Mouse (Mus musculus) neural tube, embryonic 14.5 days (tissue): ENCODE data around the gene Maml3. TPM values are rescaled to one million over a fixed set of nuclear protein-coding genes. Genes with fewer than 3 reads are reported as not detected.

Experiments used
- ATAC-seq: fragments of 200-750 bp; cut with Nextera tagmentation; 2 replicates; pipeline ENCODE4 v1.8.0; 2017; ENCODE audit warnings: low read depth, mild to moderate bottlenecking, moderate TSS enrichment, moderate library complexity
- H3K27ac ChIP-seq: fragments of 300-500 bp; sonication (generic); 2 replicates; pipeline ENCODE4 v1.5.1; 2014; ENCODE audit warnings: low read depth, mild to moderate bottlenecking, control low read depth, low read length, moderate library complexity, mixed read lengths
- H3K27me3 ChIP-seq: fragments of 300-500 bp; sonication (generic); 2 replicates; pipeline ENCODE4 v1.6.1; 2014; ENCODE audit warnings: low read length; ENCODE audit not compliant: control insufficient read depth, insufficient read depth
- H3K36me3 ChIP-seq: fragments of 300-500 bp; sonication (generic); 2 replicates; pipeline ENCODE4 v1.6.1; 2014; ENCODE audit warnings: low read length, mixed read lengths; ENCODE audit not compliant: control insufficient read depth, insufficient read depth
- H3K4me1 ChIP-seq: fragments of 300-500 bp; sonication (generic); 2 replicates; pipeline ENCODE4 v1.6.1; 2014; ENCODE audit warnings: low read length; ENCODE audit not compliant: control insufficient read depth, insufficient read depth
- H3K4me2 ChIP-seq: fragments of 300-500 bp; sonication (generic); 2 replicates; pipeline ENCODE4 v1.6.1; 2014; ENCODE audit warnings: mild to moderate bottlenecking, low read depth, low read length, control low read depth
- H3K4me3 ChIP-seq: fragments of 300-500 bp; sonication (generic); 2 replicates; pipeline ENCODE4 v1.5.1; 2014; ENCODE audit warnings: low read depth, low read length, control low read depth, mixed read lengths
- H3K9ac ChIP-seq: fragments of 300-500 bp; sonication (generic); replicated peaks from 2 replicates; pipeline ENCODE4 v1.6.1; 2014; ENCODE audit warnings: low read depth, mild to moderate bottlenecking, control low read depth, low read length, mixed read lengths
- H3K9me3 ChIP-seq: fragments of 300-500 bp; sonication (generic); 2 replicates; pipeline ENCODE4 v1.6.1; 2016; ENCODE audit warnings: low read length; ENCODE audit not compliant: control insufficient read depth
- WGBS: fragments of 180-500 bp; shearing (Covaris S2); extraction: QIAGEN DNeasy Blood & Tissue Kit; methylation state at CpG from one replicate; pipeline ENCODE4 v1.1.7; 2014; 5-methylcytosine and 5-hydroxymethylcytosine counted together
- polyA plus RNA-seq: library from polyadenylated mRNA; unstranded; fragments of >200 nt; fragmentation: Nextera tagmentation; extraction: Ambion mirVana; gene quantifications from 2 replicates; pipeline ENCODE4 v1.2.1, GENCODE M21; 2014

Gene Maml3
- polyA plus RNA-seq, 1 experiment from 2014 or later = 8.2 TPM

DNA sequence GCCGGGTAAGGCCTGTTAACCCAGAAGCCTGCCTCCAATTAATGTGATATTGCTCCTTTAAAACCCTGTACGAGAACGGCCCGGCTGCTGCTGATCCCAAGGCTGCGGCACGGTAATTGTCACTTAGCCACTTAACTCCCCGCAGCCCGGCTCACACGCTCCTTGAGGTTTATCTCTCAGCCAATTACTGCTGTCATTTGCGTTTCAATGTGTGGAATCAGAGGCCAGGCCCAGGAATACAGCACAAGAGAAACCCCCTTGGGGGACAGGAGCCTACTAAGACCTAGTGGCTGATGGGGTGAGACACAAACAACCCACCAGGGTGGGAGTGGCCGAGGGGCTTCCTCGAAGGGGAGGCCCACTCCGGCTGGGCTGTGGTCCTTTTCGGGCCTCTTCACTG is 60.2 kb downstream of the Maml3 start:
- Histone ChIP-seq H3K4me2 (peak overlapping the region; percentile 57), H3K36me3 (no peaks in the 10 kb centered on the region), H3K4me1 (peaks cover 42% of the 10 kb centered on the region), H3K27ac (peak overlapping the region; percentile 92), H3K9me3 (no peaks in the 10 kb centered on the region), H3K9ac (peak overlapping the region; percentile 42; the same call in 1 of the 2 replicates), H3K4me3 (no peak overlapping the region), H3K27me3 (no peaks in the 10 kb centered on the region)
- no peak; the same call in 1 of the 2 replicates for ATAC-seq
- WGBS = 3% methylated on average over 14 of the region's 14 CpGs

DNA sequence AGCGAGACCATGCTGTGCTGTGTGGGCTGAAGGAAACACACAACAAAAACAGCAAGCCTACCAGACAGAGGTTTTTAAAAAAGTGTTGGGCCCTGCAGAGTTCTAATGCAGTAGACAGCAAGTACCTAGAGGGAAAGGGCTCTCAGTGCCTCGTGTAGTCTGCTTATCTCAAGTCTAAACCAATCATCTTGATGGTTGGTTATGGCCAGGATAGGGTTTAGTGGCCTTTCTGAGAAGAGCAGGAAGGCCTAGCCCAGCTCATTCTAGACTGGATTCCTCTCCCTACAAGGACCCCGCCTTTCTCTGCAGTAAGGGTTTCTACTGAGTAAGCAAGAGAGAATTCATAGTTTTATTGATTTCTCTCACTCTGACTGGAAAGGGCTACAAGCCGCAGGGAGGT is 61.0 kb downstream of the Maml3 start:
- H3K9me3 ChIP-seq = no peaks in the 10 kb centered on the region
- H3K4me2 ChIP-seq = no peak overlapping the region
- no peaks in the 10 kb centered on the region for H3K27me3 ChIP-seq
- peaks cover 42% of the 10 kb centered on the region for H3K4me1 ChIP-seq
- H3K4me3 ChIP-seq = no peak overlapping the region
- no peak for ATAC-seq
- H3K9ac ChIP-seq = no peak overlapping the region
- no peaks in the 10 kb centered on the region for H3K36me3 ChIP-seq
- peak overlapping the region; percentile 92; the same call in 1 of the 2 replicates for H3K27ac ChIP-seq
- WGBS = 42% methylated on average over 4 of the region's 4 CpGs

DNA sequence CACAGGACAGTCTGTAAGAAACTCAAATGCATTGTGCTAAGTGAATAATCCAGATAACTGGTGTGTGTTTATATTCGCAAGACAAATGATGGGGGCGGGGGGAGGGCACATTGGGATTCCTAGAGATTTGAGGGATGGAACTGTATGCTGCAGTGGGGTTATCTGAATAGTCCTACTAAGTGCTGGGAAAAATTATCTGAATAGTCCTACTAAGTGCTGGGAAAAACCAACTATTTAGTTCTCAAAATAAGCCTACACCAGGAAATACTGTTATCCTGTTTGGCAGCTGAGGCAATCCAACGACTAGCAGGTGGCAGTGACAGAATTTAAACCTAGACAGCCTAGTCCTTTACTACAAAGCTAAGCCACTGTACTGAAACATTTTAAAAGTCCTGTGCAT is 62.2 kb downstream of the Maml3 start:
- no peaks in the 10 kb centered on the region for H3K27me3 ChIP-seq
- 94% methylated on average over 3 of the region's 3 CpGs for WGBS
- H3K9ac ChIP-seq = no peak overlapping the region
- no peaks in the 10 kb centered on the region for H3K9me3 ChIP-seq
- H3K4me3 ChIP-seq = no peak overlapping the region
- no peak overlapping the region for H3K4me2 ChIP-seq
- H3K27ac ChIP-seq = no peak overlapping the region
- no peak for ATAC-seq
- peaks cover 39% of the 10 kb centered on the region for H3K4me1 ChIP-seq
- no peaks in the 10 kb centered on the region for H3K36me3 ChIP-seq

DNA sequence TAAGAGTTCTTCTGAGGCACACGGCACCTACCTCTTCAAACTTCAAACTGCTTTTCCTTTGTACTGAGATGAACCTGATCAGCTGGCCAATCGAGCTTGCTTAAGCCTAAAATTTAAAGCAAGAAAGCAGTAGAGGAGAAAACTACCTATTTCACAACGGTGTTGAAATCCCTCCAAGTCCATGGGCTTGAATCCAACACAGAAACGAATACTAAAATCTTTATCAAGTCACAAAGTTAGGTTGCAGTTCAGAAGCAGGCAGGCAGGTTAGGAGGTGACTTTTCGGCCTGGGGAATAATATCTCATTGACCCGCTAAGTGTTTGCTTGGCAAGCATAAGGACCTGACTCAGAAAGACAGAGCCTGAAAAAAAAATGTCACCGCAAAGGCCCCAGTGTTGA is 64.9 kb downstream of the Maml3 start:
- H3K27ac ChIP-seq = no peak overlapping the region
- H3K9me3 ChIP-seq = no peaks in the 10 kb centered on the region
- ATAC-seq = no peak
- H3K4me2 ChIP-seq = no peak overlapping the region
- no peaks in the 10 kb centered on the region for H3K36me3 ChIP-seq
- H3K9ac ChIP-seq = no peak overlapping the region
- WGBS = 89% methylated on average over 7 of the region's 7 CpGs
- H3K4me1 ChIP-seq = peaks cover 13% of the 10 kb centered on the region
- no peaks in the 10 kb centered on the region for H3K27me3 ChIP-seq
- H3K4me3 ChIP-seq = no peak overlapping the region

DNA sequence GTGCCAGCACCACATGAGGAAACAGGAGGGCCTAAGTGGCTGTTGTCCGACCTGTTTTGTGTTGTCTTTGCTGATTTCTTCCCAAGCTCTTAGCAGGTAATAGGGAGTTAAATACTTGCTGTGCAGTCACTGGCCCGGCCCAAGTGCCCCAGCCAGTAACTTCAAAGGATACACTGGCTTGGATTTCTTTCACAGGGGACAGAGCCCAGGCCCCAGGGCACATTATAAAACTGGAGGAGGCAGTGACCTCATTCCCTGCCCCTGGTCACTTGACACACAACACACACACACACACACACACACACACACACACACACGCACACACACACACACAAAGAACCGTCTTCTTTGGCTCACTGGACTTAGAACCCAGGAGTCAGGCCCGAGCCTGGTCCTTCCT is 67.6 kb downstream of the Maml3 start:
- Histone ChIP-seq H3K4me2 (no peak overlapping the region), H3K9me3 (no peaks in the 10 kb centered on the region), H3K4me3 (no peak overlapping the region), H3K36me3 (no peaks in the 10 kb centered on the region), H3K9ac (no peak overlapping the region), H3K27ac (no peak overlapping the region), H3K27me3 (no peaks in the 10 kb centered on the region), H3K4me1 (no peaks in the 10 kb centered on the region)
- no peak for ATAC-seq
- 37% methylated on average over 5 of the region's 5 CpGs for WGBS

DNA sequence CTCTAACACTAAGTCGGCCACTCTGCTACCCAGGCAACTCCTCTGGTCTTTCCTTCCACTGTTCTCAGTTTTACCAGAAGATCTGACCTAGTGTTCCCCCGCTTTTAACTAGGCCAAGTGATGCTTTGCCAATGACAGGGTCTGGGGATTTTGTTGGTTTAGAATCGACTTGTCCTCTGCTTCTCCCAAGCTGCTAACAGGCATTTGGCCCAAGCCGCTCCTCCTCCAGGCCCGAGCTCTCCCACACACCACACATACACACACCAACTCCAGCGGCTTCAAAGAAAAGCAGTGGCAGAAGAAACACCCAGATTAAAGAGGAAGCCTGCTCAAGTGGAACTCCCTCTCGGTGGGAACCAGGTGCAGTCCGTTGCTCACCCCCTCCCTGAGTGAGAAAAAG is 69.5 kb downstream of the Maml3 start:
- no peak overlapping the region for H3K4me3 ChIP-seq
- no peaks in the 10 kb centered on the region for H3K27me3 ChIP-seq
- H3K9ac ChIP-seq = no peak overlapping the region
- no peak overlapping the region for H3K4me2 ChIP-seq
- H3K36me3 ChIP-seq = no peaks in the 10 kb centered on the region
- ATAC-seq = no peak
- no peak overlapping the region for H3K27ac ChIP-seq
- H3K9me3 ChIP-seq = no peaks in the 10 kb centered on the region
- 50% methylated on average over 8 of the region's 8 CpGs for WGBS
- H3K4me1 ChIP-seq = 0 out of 2 replicates have a peak, but pooled peaks cover 4% of the 10 kb centered on the region

DNA sequence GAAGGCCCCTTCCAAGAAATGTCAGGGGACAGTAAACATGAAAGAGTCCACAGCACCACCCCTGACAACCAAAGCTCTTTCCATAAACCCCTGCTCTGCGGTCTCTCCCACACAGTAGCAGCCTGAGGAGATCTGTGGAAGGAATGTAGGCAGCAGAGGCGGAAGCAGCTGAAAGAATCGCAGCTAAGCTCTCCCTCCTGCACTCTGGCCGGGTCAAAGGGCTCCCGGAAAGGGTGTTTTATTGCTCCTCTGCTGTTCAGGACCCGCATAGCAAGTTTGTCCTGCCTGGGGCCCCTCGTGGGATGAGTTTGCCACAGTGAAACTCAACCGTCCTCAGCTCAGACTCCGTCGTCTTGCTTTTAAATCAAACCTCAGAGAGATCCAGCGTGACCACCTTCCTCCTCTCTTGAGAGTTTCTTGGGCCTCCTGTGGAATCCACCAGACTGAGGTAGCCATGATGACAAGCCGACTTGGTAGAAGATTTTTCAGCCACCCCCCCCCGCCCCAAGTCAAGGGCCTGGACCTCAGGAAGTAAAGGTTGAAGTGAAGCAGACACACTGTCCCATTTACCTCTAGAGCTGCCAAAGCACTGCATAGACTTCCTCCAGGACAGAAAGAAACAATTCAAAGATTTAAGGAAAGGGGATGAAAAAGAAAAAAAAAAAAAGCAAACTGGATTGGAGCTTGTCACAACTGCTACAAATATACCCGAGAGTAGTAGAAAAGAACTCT is 70.9 kb downstream of the Maml3 start:
- Histone ChIP-seq H3K4me3 (no peak overlapping the region), H3K9ac (no peak overlapping the region), H3K9me3 (no peaks in the 10 kb centered on the region), H3K4me1 (peaks cover 4% of the 10 kb centered on the region; the same call in 1 of the 2 replicates), H3K36me3 (no peaks in the 10 kb centered on the region), H3K4me2 (no peak overlapping the region), H3K27me3 (no peaks in the 10 kb centered on the region), H3K27ac (no peak overlapping the region)
- 16% methylated on average over 14 of the region's 14 CpGs for WGBS
- ATAC-seq = no peak

- ATAC-seq = no peak
- H3K36me3 ChIP-seq = no peaks in the 10 kb centered on the region
- no peaks in the 10 kb centered on the region for H3K9me3 ChIP-seq
- no peak overlapping the region for H3K4me3 ChIP-seq
- H3K27me3 ChIP-seq = no peaks in the 10 kb centered on the region
- H3K4me1 ChIP-seq = peaks cover 4% of the 10 kb centered on the region; the same call in 1 of the 2 replicates
- no peak overlapping the region for H3K27ac ChIP-seq
- no peak overlapping the region for H3K4me2 ChIP-seq
- no peak overlapping the region for H3K9ac ChIP-seq
These were observed 73.5 kb downstream of the Maml3 start for GRCm38 (mm10) chr3:52031327-52031726.

- WGBS = 50% methylated on average over 10 of the region's 10 CpGs
- H3K4me1 ChIP-seq = peaks cover 4% of the 10 kb centered on the region; the same call in 1 of the 2 replicates
- H3K4me2 ChIP-seq = no peak overlapping the region
- H3K9ac ChIP-seq = no peak overlapping the region
- H3K36me3 ChIP-seq = no peaks in the 10 kb centered on the region
- no peak overlapping the region for H3K4me3 ChIP-seq
- no peaks in the 10 kb centered on the region for H3K9me3 ChIP-seq
- ATAC-seq = no peak
- no peak overlapping the region for H3K27ac ChIP-seq
- no peaks in the 10 kb centered on the region for H3K27me3 ChIP-seq
These were observed 74.8 kb downstream of the Maml3 start for GRCm38 (mm10) chr3:52030114-52030513.
